Mouse (Mus musculus) induced T-regulatory cell, adult 2 months (primary cell): Measurements from ENCODE around the gene Jph3.

Experiments used
- DNase-seq: peaks from one replicate; pipeline ENCODE4 v3.0.0-alpha.2; 2012; ENCODE audit warnings: low read depth

The Jph3 gene

DNA sequence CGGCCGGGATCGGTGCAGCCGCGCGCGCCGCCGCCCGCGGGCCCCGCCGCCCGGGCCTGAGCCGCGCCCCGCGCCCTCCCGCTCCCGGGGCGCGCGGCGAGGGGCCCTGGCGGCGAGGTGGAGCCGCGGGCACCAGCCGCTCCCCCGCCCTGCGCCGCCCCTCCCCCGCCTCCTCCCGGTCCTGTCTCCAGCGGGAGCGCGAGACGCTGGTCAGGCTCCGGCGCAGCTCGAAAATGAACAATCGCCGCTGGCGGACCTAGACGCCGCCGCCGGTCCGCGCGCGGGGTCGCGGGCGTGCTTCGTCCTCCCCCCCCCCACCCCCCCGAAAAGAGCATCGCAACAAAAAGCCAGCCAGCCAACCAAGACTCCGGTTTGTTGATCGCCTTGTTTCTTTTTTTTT is 747 bp downstream of the Jph3 start:
- DNase-seq: no peak

DNA sequence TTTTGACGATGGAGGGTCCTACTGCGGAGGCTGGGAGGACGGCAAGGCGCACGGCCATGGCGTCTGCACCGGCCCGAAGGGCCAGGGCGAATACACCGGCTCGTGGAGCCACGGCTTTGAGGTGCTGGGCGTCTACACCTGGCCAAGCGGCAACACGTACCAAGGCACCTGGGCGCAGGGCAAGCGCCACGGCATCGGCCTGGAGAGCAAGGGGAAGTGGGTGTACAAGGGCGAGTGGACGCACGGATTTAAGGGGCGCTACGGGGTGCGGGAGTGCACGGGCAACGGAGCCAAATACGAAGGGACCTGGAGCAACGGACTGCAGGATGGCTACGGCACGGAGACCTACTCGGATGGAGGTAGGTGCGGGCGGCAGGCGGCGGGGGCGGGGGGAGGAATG is 1.2 kb downstream of the Jph3 start:
- DNase-seq: no peak

DNA sequence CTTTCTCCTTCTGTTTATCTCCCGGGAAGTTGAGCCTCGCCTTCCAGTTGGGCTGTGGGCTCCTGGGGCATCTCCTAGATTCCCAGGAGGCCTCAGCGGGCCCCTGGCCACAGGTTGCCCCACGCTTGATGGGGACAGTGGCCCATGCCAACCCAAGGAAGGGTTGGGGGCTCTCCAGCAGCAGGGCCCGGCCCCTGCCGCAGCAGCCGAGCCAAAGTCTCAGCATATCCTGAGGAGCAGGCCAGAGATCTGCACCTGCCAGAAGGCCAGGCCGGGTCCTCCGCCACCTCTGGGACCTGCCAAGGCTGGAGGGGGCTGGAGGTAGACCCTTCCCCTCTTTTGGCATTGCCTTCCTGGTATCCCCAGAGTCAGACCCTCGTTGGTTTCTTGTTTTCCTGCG is 1.6 kb downstream of the Jph3 start:
- no peak for DNase-seq

GRCm38 (mm10) chr8:121731471-121732333 is 2.3 kb downstream of the Jph3 start:
- DNase-seq: no peak

GRCm38 (mm10) chr8:121732334-121732665 is 2.9 kb downstream of the Jph3 start:
- no peak for DNase-seq

DNA sequence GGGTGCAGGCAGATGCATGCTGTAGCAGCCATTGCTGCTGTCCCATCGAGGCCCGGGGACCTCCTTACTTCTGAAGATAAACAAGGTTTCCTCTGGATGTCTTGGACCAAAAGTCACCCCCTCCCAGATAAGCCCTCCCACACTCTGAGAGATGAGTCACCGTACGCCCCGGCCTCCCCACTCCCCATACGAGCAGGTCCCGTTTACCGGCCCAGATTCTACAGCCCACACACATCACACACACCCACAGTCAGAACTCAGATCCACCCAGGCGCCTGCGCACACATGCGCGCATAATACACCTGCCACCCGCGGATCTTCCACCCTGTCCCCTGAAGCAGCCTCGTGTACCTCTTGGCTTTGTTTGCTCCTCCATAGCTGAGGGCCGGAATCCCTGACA is 4.8 kb downstream of the Jph3 start:
- DNase-seq: no peak

DNA sequence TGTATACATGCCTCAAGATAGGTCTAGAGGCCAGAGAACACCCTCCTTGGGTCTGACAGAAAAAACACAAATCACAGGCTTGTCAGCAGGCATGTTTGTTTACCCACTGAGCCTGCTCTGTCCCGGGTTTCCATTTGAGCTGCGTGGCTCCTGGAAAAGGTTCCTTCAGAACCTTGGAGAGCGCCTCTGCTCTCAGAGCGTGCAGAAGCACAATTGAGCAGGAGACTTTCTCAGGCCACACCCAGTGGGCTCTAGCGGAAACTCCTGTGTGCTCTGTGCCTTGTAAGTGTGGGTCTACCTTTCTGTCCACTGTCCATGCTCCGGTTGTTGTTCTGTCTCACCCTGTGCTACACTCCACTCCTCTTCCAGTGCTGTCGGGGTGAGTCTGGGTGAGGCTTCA is 6.8 kb downstream of the Jph3 start:
- DNase-seq: peak; percentile 34

DNA sequence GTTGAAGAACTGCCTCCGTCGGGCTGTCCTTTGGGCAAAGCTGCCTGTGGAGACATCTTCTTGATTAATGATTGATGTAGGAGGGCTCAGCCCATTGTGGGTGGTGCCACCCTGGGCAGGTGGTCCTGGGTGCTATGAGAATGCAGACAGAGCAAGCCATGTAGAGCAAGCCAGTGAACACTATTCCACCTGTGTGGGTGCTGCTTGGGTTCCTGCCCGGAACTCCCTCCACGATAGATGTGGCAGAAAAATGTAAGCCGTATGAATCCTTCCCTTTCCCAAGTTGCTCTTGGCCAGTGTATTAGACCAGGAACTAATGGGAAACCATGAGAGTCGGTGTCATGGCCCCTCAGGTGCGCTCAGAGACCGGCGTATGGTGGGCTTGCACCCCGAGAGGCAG is 11.3 kb downstream of the Jph3 start:
- DNase-seq: no peak

DNA sequence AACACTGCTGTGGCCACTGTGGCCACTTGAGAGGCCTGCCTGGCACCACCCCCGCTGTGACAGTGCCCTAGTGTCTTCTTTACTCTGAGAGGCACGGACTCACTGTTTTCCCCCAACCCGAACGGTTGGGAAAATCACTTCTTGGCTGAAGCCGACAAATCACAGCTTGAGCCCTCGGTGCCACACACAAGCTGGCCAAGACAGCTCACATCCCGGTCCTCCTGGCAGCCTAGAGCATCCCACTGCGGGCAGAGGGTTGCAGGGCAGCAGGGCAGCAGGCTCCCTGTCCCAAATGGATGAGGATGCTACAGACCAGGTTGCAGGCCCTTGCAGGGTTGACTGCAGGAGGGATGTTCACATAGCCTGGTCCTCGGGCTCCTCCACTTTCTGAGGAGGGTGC is 20.1 kb downstream of the Jph3 start:
- no peak for DNase-seq

GRCm38 (mm10) chr8:121750512-121750911 is 21.1 kb downstream of the Jph3 start:
- DNase-seq: peak; percentile 22

GRCm38 (mm10) chr8:121751407-121751806 is 22.0 kb downstream of the Jph3 start:
- DNase-seq: peak; percentile 81

GRCm38 (mm10) chr8:121758470-121758869 is 29.0 kb downstream of the Jph3 start:
- no peak for DNase-seq

GRCm38 (mm10) chr8:121760484-121760883 is 31.1 kb downstream of the Jph3 start:
- no peak for DNase-seq

- DNase-seq: peak; percentile 40
Measured at GRCm38 (mm10) chr8:121761480-121761879, 32.1 kb downstream of the Jph3 start.

- DNase-seq: no peak
Measured at GRCm38 (mm10) chr8:121762999-121763699, 33.7 kb downstream of the Jph3 start.

DNA sequence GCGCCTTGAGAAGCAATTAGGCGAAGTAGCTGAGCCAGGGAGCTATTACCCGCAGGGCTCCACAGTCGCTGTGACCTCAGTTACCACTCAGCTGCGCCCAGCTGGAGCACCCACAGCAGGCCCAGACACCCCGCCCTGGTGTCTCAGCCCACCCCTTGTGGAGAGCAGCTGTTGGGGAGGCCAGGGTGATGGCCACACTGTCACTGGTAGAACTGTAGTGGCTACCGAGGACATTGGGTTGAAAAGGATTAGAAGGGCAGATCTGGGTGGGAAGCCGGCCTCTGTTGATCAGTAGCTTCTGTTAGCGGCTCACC is 34.2 kb downstream of the Jph3 start:
- no peak for DNase-seq

DNA sequence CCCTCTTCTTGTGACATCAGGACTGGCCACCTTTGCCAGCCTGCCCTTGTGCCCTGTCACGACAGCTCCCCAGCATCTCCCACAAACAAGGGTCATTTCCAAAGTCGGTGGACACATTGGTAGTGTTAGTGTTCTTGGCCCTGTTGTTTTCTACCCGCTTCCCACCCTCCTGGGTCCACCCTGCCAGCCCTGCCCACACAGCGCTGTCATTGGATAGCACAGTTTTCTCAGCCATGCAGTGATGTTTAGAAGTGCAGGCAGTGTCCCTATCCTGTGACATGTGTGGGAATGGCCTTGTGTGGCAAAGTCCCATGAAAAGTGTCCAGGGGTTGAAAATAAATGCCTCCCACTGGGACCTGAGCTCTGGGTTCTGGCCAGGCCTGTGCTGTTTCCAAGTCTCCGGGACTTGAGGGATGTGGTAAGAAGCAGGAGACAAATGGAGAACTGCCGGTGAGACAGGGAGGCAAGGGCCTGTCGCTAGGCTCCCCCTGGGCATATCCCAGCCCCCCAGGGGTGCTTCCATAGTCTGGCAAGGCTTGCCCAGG is 36.2 kb downstream of the Jph3 start:
- DNase-seq: no peak

DNA sequence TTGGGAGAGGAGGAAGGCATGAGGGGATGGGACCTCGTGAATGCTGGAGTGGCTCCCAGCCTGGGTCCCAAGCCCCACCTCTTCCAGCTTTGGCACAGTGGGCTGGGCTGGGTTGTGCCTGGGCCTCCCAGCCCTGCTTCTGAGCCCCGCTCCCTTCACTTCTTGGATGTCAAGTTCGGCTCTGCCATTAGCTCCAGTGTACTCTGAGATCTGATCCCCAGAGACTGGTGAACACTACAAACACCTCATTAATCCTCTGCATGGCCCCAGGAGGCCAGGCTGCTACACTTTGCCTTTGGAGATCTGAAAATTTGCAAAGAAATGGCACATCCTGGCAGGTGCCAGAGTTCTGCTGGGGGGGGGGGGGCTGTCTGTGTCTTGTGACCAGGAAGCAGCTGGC is 39.7 kb downstream of the Jph3 start:
- DNase-seq: no peak

DNA sequence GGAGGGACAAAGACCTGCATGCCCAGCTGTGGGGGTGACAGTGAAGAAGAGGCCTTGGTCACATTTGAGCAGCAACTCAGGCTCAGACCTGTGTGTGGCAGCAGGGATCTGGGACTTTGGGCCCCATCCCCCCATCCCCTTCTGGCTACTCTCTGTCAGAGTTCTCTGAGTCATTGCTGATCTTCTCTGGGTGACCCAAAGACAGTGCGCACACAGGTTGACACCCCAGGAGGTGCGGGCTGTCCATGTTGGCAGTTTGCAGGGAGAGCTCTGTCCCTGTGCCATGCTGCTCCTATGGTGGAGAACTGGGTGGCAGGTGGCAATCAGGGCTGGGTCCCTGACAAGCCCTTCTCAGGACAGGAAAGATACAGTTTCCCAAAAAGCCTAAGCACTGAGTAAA is 40.2 kb downstream of the Jph3 start:
- DNase-seq: no peak

DNA sequence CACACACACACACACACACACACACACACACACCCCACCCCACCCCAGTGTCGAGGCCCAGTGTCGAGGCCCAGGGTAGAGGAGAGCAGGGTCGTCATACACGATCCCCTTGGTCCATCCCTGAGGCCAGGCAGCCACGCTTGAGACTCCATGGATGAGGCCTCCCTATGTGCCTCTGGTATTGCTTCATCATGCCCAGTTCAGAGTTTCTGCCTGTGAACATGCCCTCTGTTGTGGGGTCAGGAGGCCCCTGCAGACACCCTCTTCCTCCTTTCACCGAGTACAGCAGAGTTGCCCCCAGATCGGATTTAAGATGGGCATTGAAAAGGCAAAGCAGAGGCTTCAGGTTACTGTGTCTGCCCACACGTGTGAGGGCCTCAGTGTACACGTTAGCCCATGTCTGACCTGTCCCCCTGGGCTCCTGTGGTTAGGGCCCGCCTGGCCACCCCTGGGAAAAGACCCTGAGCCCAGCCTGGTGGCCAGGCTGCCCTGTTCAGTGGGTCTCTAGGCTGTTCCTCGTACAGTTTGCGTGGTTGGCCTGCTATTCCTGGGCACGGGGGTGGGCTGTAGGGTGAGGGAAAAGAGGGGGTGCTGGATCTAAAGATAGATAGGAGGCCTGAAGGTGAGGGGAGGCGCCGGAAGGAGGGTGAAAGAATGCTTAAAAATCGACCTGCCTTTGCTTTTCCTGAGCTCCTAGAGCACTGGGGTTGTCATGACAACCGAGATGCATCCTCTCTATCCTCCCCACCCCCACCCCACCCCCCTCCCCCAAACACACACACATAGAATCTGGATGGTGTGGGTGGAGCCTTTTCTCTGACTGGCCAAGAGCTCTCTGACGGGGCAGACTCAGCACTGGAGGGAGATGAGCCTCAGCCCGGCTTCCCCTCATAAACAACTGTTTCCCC is 41.7 kb downstream of the Jph3 start:
- DNase-seq: no peak

DNA sequence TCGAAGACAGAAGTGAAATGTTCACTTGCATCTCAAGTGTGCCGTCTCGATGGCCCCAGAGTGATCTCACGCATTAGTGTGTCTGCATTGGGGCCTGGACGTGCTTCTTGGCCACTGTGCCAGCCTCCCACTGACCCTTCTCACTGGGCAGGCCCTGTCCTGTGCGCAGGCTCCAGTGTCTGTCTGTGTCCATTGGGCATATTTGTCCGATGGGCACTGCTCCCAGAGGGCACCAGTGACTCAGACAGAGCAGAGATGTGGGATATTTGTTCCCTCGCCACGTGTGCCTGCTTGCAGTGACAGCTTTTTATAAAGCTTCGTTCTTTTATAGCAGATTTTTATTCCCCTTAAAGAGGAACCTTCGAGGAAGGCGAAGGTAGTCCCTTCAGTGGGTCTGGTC is 44.5 kb downstream of the Jph3 start:
- no peak for DNase-seq

- no peak for DNase-seq
Measured at GRCm38 (mm10) chr8:121782493-121782892, 53.1 kb downstream of the Jph3 start.

GRCm38 (mm10) chr8:121786542-121786941 is 57.1 kb downstream of the Jph3 start:
- no peak for DNase-seq
